ENCODE assay signal across 8 mouse cellular contexts in the genomic region with DNA sequence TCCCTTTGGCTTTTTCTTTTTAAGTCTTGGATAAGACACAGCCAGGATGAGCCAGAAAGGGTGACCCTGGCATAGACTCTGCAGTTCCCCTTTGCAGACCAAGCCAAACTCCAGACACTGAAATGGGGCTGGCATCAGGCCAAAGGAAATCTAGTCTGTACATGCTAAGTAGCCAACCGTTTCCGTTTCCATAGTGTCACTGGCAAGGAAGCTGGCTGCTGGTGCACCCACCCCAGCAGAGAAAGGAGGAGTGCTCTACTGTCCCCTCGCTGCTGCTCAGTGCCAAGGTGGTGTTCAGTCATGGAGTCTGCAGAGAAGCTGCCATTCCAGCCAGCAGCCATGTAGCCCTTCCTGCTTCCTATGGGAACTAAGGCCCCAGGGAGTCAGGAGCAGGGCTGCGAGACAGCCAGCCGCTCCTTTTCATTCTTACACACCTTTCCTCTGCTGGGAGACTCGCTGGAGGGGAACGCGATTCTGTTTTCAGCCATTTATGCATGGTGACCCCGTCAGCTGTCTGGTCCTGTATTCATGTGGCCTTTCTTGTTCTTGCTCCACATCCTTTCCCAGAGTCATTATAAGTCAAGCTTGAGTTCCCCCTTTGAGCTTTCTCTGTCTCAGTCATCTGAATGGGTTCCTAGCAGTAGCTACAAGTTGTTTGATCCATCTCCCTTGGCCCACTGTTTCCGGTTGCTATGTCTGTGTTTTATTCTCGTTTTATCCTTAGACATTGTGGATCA.
A peak's percentile ranks its signal among the peaks of the same experiment; 100 is the strongest.
DNase-seq lines count a peak whose midpoint lies in the region; ATAC-seq and TF ChIP-seq lines count a peak whose summit lies in the region.

No protein-coding gene starts in this region.

- H3K4me1 ChIP-seq in forebrain, embryonic 15.5 days = peaks cover 10% of the 10 kb centered on the region
- peaks cover 17% of the 10 kb centered on the region for H3K4me1 ChIP-seq in heart, embryonic 16.5 days (ENCODE audit: control insufficient read depth, insufficient read depth, low read length)
- H3K4me1 ChIP-seq in kidney, postnatal 0 days (replicated peaks; ENCODE audit: insufficient read depth, low read length) = no peaks in the 10 kb centered on the region
- H3K4me1 ChIP-seq in limb, embryonic 15.5 days = peaks cover 10% of the 10 kb centered on the region
- no peaks in the 10 kb centered on the region for H3K4me1 ChIP-seq in midbrain, postnatal 0 days (ENCODE audit: insufficient read depth, low read length)

- H3K4me3 ChIP-seq in forebrain, embryonic 15.5 days = no peak overlapping the region
- H3K4me3 ChIP-seq in heart, embryonic 16.5 days (ENCODE audit: low read length) = no peak overlapping the region
- no peak overlapping the region for H3K4me3 ChIP-seq in kidney, postnatal 0 days (replicated peaks; ENCODE audit: low read depth, low read length)
- no peak overlapping the region for H3K4me3 ChIP-seq in limb, embryonic 15.5 days
- H3K4me3 ChIP-seq in midbrain, postnatal 0 days (ENCODE audit: low read depth, low read length) = no peak overlapping the region

- no peaks in the 10 kb centered on the region for H3K9me3 ChIP-seq in forebrain, embryonic 15.5 days
- no peaks in the 10 kb centered on the region for H3K9me3 ChIP-seq in heart, embryonic 16.5 days (replicated peaks; ENCODE audit: control insufficient read depth, low read length)
- no peaks in the 10 kb centered on the region for H3K9me3 ChIP-seq in kidney, postnatal 0 days (replicated peaks; ENCODE audit: low read length)
- H3K9me3 ChIP-seq in limb, embryonic 15.5 days = no peaks in the 10 kb centered on the region
- no peaks in the 10 kb centered on the region for H3K9me3 ChIP-seq in midbrain, postnatal 0 days (ENCODE audit: low read length)

- H3K4me2 ChIP-seq in forebrain, embryonic 15.5 days (replicated peaks) = 0 out of 2 replicates have a peak overlapping the region, but pooled peaks have one; percentile 1
- peak overlapping the region; percentile 18; the same call in 1 of the 2 replicates for H3K4me2 ChIP-seq in heart, embryonic 16.5 days (ENCODE audit: low read depth, low read length)
- peak overlapping the region; percentile 18; the same call in 1 of the 2 replicates for H3K4me2 ChIP-seq in kidney, postnatal 0 days (ENCODE audit: low read length)
- no peak overlapping the region for H3K4me2 ChIP-seq in limb, embryonic 15.5 days
- H3K4me2 ChIP-seq in midbrain, postnatal 0 days (ENCODE audit: low read depth, low read length, poor library complexity, severe bottlenecking) = no peak overlapping the region

- 33% methylated on average over 11 of the region's 11 CpGs for WGBS in forebrain, embryonic 15.5 days
- WGBS in heart, embryonic 16.5 days = 52% methylated on average over 11 of the region's 11 CpGs
- WGBS in kidney, postnatal 0 days = 25% methylated on average over 11 of the region's 11 CpGs
- WGBS in limb, embryonic 15.5 days = 56% methylated on average over 11 of the region's 11 CpGs
- 31% methylated on average over 11 of the region's 11 CpGs for WGBS in midbrain, postnatal 0 days

- no peaks in the 10 kb centered on the region for H3K36me3 ChIP-seq in forebrain, embryonic 15.5 days
- H3K36me3 ChIP-seq in heart, embryonic 16.5 days (ENCODE audit: control insufficient read depth, insufficient read depth) = no peaks in the 10 kb centered on the region
- no peaks in the 10 kb centered on the region for H3K36me3 ChIP-seq in kidney, postnatal 0 days (ENCODE audit: insufficient read depth, low read length)
- H3K36me3 ChIP-seq in limb, embryonic 15.5 days = no peaks in the 10 kb centered on the region
- no peaks in the 10 kb centered on the region for H3K36me3 ChIP-seq in midbrain, postnatal 0 days (ENCODE audit: insufficient read depth, low read length)

- H3K27me3 ChIP-seq in forebrain, embryonic 15.5 days = no peaks in the 10 kb centered on the region
- H3K27me3 ChIP-seq in heart, embryonic 16.5 days (ENCODE audit: control insufficient read depth, insufficient read depth, low read length) = no peaks in the 10 kb centered on the region
- no peaks in the 10 kb centered on the region for H3K27me3 ChIP-seq in kidney, postnatal 0 days (ENCODE audit: insufficient read depth, low read length)
- no peaks in the 10 kb centered on the region for H3K27me3 ChIP-seq in limb, embryonic 15.5 days
- H3K27me3 ChIP-seq in midbrain, postnatal 0 days (ENCODE audit: insufficient read depth, low read length) = no peaks in the 10 kb centered on the region

- no peak overlapping the region for H3K27ac ChIP-seq in forebrain, embryonic 15.5 days (replicated peaks)
- peak overlapping the region; percentile 45 for H3K27ac ChIP-seq in heart, embryonic 16.5 days (ENCODE audit: low read length)
- H3K27ac ChIP-seq in kidney, postnatal 0 days = peak overlapping the region; percentile 51; the same call in 1 of the 2 replicates
- H3K27ac ChIP-seq in limb, embryonic 15.5 days = peak overlapping the region; percentile 50; the same call in 1 of the 2 replicates
- H3K27ac ChIP-seq in midbrain, postnatal 0 days (ENCODE audit: low read depth, low read length) = no peak overlapping the region

- peak; percentile 71 for DNase-seq in urinary bladder, postnatal 14 days (ENCODE audit: low spot score)
- no peak for DNase-seq in urinary bladder, postnatal 10 days (ENCODE audit: low spot score)
- peak; percentile 94 for DNase-seq in kidney, postnatal 0 days (ENCODE audit: low spot score)
- peak; percentile 97 for DNase-seq in midbrain, postnatal 0 days (ENCODE audit: low spot score)

- peak; percentile 66 for TF ChIP-seq CTCF in kidney, postnatal 0 days (IDR thresholded peaks at IDR 0.05; ENCODE audit: low read depth)
- peak; percentile 59 for TF ChIP-seq CTCF in midbrain, postnatal 0 days (IDR thresholded peaks at IDR 0.05)

- ATAC-seq in forebrain, embryonic 15.5 days (replicated peaks) = peak; percentile 95
- ATAC-seq in heart, embryonic 16.5 days (replicated peaks; ENCODE audit: extremely low read depth, insufficient read depth, low FRiP score) = peak; percentile 77
- peak; percentile 91 for ATAC-seq in kidney, postnatal 0 days (replicated peaks; ENCODE audit: low FRiP score, low read depth)
- peak; percentile 55; the same call in 1 of the 2 replicates for ATAC-seq in limb, embryonic 15.5 days (ENCODE audit: insufficient number of reproducible peaks, low FRiP score, low TSS enrichment, low read depth)
- ATAC-seq in midbrain, postnatal 0 days (ENCODE audit: low FRiP score) = peak; percentile 94
- ATAC-seq in erythroblast, adult 5-6 weeks (replicated peaks; ENCODE audit: low FRiP score, poor library complexity, severe bottlenecking) = no peak

- no peak overlapping the region for H3K9ac ChIP-seq in forebrain, embryonic 15.5 days (replicated peaks)
- H3K9ac ChIP-seq in heart, embryonic 16.5 days (ENCODE audit: low read length) = no peak overlapping the region
- H3K9ac ChIP-seq in kidney, postnatal 0 days (ENCODE audit: low read depth, low read length) = no peak overlapping the region
- H3K9ac ChIP-seq in limb, embryonic 15.5 days = no peak overlapping the region
- no peak overlapping the region for H3K9ac ChIP-seq in midbrain, postnatal 0 days (replicated peaks; ENCODE audit: low read length, poor library complexity, severe bottlenecking)

Comparison
In these comparisons a context has a peak if more than half of its experiments do, and no peak if none do; other contexts are left out.
1. H3K27ac ChIP-seq: peak in heart, embryonic 16.5 days (single experiment), kidney, postnatal 0 days (single experiment) and limb, embryonic 15.5 days (single experiment); none in forebrain, embryonic 15.5 days (single experiment) and midbrain, postnatal 0 days (single experiment).
2. H3K4me2 ChIP-seq: peak in forebrain, embryonic 15.5 days (single experiment), heart, embryonic 16.5 days (single experiment) and kidney, postnatal 0 days (single experiment); none in limb, embryonic 15.5 days (single experiment) and midbrain, postnatal 0 days (single experiment).